Mouse (Mus musculus): ENCODE results near the gene Olfr1375.
"Not testable (repeated sequence)": the region's sequence is repeated elsewhere in the genome, so short reads cannot be mapped to it uniquely, and the experiment has no call there.

The Olfr1375 gene

DNA sequence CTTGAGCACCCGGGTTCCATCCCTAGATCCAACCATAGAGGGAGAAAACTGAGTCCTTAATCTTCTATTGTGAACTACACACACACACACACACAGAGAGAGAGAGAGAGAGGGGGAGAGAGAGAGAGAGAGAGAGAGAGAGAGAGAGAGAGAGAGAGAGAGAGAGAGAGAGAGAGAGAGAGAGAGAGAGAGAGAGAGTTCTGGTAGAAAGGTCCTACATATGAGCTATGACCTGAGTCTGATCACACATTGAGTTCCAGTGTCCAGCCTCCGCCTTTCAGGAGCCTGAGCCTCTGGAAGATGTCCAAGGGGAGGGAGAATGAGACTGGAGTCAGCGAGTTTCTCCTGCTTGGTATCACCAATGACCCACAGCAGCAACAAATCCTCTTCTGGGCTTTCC lies at the start of gene Olfr1375:
Gene Olfr1375, plus strand, starts transcription at position 301 of the 400 bp plus-strand sequence.
- not testable (repeated sequence) for DNase-seq (ENCODE audit: low spot score)

DNA sequence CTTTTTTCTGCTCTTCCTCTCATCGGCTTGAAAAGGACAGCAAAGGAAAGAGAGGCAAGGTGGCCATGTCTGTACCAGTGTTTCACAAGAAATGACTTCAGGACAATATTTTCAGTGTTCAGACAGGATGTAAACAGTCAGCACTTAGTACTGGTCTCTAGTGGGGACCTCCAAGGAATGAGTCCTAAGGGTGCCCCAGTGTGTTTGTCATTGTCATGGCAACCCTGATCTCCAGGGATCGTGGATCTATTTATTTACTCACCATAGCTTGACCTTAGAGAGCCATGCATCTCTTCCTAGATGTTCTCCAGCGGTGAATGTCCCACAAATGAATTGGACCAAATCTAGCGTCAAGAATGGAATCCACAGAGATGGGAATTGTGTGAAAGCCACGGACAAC lies 44.6 kb upstream of the Olfr1375 start, which contains the start of gene Olfr51:
Gene Olfr51, plus strand, starts transcription at position 301 of the 400 bp plus-strand sequence.
- DNase-seq (ENCODE audit: low spot score), result no peak

DNA sequence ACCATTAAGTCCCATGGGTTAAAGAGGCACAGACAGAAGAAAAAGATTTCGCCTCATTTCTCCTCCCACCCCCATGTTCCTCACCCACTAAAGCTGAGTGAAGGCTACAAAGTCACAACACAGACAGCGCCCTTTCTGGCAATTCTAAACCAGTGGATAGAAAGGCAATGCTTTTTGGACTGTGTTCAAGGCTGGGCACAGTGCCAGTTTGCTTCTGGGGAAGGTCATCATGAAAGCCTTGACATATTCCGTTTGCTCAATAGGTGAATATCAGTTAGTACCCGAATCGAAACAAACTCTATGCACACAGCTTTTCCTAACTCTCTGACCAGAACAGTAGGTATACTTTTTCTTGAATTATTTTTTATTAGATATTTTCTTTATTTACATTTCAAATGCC lies 36.1 kb upstream of the Olfr1375 start:
- DNase-seq (ENCODE audit: low spot score), result no peak

DNA sequence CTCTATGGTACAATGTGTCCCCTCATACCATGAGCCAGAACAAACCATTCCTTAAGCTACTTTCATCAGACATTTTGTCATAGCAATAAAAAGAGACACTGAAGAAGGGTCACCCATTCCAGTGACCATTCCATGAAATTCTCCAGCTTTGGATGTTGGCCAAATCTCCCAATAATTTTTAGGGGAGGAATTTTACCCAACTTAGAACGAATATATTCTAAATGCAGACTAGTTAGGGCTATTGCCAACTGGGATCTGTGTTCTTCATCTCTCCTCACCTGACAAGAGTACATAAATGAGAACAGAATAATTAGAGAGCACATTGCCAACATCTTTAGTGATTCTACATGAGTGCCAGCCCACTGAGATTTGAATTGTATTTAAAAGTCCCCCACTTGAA lies 34.0 kb upstream of the Olfr1375 start, which contains the start of gene Olfr54:
Gene Olfr54, plus strand, starts transcription at position 301 of the 400 bp plus-strand sequence.
- no peak for DNase-seq (ENCODE audit: low spot score)

DNA sequence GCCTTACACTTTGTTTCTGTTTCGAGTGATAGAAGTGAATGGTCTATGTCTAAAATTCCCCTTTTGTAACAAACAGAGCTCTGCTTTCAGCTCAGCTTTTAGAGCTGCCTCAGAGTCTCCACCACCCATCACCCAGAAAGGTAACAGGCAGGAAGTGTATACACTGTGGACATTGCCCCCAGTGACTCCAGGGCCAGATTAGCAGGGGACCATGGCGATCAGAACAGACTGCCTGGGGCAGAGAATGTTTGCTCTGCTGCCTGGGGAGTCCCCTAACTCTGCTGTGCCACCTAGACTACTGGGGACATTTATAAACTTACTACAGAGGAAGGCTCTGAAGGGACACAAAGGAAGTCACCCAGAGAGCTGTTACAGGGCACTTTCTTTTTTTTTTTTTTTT lies 31.6 kb upstream of the Olfr1375 start:
- DNase-seq (ENCODE audit: low spot score), result no peak

DNA sequence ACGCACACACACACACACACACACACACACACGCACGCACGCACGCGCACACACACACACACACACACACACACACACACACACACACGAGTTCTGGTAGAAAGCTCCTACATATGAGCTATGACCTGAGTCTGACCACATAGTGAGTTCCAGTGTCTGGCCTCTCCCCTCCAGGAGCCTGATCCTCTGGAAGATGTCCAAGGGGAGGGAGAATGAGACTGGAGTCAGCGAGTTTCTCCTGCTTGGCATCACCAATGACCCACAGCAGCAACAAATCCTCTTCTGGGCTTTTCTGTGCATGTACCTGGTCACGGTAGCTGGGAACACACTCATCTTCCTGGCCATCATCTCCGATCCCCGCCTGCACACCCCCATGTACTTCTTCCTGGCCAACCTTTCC lies 21.1 kb upstream of the Olfr1375 start:
- not testable (repeated sequence) for DNase-seq (ENCODE audit: low spot score)

DNA sequence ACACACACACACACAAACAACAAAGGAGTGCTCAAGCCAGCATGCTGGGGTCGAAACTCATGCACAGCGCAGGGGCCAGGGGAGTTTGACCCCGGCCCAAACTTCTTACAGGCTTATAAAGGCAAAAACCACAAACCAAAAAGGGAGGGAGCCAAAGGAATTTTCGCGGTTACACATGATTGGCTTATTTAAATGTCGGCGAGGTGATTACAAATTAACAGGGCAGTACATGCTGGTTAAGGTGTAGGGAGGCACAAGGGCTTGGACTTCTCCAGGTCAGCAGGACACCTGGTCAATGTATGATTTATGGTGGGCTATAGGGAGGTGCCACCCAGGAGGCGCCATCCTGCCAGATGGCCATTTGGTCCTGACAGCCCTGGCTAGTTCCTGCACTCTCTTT lies 18.5 kb upstream of the Olfr1375 start:
- not testable (repeated sequence) for DNase-seq (ENCODE audit: low spot score)

DNA sequence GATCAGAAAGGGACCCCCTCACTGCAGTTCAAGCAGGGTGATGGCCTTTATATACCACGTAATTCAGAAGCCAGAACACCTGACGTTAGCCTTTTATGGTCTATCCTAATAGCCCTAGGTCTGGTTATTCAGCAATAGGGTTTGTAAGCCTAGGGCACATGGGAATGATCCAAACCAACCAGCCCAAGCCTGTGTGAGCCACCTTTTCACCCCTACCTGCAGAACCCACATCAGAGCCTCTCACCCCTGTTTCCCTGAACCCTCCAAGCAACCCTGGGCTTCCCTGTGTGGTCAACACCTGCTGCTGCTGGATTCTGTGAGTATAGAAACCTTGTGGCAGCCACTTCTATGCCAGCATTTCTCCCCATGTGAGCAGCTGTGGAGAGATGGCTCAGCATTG lies 17.7 kb upstream of the Olfr1375 start:
- DNase-seq (ENCODE audit: low spot score), result no peak

DNA sequence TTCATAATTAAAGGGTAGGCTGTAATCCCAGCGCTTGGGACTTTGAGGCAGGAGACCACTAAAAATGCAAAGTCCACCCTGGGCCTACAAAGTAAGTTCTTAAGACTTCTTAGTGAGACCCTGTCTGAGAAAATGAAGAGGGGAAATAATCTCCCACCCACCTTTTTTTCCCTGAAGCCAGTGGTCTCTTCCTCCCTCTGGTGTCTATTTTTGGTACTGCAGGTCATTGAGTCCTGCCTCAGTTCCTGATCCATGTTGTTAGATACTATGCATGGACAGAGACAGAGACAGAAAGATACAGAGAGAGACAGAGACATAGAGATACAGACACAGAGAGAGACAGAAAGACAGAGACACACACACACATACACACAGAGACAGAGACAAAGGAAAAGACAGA lies 15.1 kb upstream of the Olfr1375 start:
- peak; percentile 84 for DNase-seq (ENCODE audit: low spot score)

DNA sequence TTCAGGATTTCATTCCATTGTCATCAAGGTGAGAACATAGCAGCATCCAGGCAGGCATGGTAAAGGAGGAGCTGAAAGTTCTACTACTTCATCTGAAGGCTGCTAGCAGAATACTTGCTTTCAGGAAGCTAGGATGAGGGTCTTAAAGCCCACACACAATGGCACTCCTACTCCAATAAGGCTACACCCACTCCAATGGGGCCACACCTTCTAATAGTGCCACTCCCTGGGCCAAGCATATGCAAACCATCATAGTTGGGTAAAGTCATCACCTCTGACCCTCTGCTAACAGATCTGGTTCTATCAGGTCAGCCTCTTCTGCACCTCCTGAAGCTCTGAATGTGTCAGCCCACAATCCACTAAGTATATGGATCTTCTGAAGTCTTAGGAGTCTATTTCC lies 13.8 kb upstream of the Olfr1375 start:
- DNase-seq (ENCODE audit: low spot score), result not testable (repeated sequence)

DNA sequence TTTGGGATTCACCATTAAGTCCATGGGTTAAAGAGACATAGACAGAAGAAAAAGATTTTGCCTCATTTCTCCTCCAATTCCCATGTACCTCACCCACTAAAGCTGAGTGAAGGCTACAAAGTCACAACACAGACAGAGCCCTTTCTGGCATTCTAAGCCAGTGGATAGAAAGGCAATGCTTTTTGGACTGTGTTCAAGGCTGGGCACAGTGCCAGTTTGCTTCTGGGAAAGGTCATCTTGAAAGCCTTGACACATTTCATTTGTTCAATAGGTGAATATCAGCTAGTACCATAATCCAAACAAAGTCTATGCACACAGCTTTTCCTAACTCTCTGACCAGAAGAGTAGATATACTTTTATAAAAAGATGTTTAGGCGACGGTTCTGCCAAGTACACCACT lies 12.0 kb upstream of the Olfr1375 start:
- DNase-seq (ENCODE audit: low spot score), result no peak

DNA sequence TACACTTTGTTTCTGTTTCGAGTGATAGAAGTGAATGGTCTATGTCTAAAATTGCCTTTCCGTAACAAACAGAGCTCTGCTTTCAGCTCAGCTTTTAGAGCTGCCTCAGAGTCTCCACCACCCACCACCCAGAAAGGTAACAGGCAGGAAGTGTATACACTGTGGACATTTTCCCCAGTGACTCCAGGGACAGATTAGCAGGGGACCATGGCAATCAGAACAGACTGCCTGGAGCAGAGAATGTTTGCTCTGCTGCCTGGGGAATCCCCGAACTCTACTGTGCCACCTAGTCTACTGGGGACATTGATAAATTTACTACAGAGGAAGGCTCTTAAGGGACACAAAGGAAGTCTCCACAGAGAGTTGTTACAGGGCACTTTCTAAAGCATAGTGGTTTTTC lies 3.1 kb upstream of the Olfr1375 start:
- DNase-seq (ENCODE audit: low spot score), result not testable (repeated sequence)

DNA sequence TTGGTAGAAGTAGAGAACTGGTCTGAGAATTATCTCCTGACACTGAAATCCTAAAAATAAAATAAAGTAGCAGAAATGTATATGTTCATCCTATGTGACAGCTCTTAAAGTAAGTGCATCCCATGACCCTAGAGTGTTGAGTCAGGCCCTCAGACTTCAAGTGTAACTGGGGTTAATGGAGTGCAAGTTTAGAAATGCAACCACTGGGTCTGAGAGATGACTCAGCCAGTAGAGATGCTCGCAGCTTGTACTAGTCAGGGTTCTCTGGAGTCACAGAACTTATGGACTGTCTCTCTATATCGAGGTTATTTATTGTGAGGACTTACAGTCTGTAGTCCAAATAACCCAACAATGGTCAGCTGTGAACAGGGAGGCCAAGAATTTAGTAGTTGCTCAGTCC lies 3.8 kb downstream of the Olfr1375 start:
- no peak for DNase-seq (ENCODE audit: low spot score)

DNA sequence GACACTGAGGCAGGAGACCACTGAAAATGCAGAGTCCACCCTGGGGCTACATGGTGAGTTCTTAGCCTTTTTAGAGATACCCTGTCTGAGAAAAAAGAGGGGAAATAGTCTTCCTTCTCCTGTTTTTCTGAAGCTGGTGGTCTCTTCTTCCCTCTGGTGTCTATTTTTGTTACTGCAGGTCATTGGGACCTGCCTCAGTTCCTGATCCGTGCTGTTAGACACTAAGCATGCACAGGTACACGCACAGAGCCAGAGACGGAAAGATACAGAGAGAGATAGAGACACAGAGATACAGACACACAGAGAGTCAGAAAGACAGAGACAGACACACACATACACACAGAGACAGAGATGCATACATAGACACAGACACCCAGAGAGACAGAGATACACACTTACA lies 5.3 kb downstream of the Olfr1375 start:
- DNase-seq (ENCODE audit: low spot score), result peak; percentile 55

DNA sequence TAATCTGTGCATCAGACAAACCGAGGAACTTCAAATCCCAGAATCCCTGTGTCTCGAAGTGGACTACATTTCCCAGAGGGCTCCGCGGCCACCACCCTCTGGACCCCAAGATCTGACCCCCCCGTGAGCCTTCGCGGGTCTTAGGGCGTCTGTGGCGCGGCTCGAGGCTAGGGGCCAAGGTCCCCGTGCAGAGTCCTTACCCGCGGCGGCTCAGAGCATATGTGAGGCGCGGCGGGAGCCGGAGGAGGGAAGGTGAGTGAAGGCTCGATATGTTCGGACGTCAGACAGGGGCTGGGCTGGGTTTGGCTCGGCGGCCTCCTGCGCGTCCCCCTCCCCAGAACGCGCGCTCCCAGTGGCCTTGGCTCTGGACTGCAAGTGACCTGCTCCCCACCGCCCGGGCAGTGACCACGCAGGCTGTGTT lies 11.3 kb downstream of the Olfr1375 start, which contains the start of gene Zfp354a:
Gene Zfp354a, plus strand, starts transcription at position 107 of the 421 bp plus-strand sequence.
- peak; percentile 88 for DNase-seq (ENCODE audit: low spot score)

DNA sequence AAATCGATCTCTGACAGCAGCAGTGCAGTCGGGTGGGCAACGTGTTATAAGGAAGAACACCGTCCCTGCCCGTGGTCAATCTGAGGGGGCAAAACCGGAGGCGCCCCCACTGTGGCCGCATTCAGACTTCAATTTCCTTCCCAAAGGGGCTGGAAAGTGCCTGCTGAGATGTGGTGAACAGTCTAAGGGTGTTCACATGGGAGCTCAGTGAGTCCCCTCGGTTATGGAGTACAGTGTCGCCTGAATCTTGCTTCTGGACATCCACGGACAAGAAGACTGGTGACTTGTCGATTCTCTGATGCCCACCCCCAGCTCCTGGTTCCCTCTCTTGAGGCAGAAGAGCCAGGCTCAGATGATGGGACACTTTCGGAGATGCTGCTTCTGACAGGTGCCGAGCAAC lies 11.7 kb downstream of the Olfr1375 start:
- DNase-seq (ENCODE audit: low spot score), result no peak

DNA sequence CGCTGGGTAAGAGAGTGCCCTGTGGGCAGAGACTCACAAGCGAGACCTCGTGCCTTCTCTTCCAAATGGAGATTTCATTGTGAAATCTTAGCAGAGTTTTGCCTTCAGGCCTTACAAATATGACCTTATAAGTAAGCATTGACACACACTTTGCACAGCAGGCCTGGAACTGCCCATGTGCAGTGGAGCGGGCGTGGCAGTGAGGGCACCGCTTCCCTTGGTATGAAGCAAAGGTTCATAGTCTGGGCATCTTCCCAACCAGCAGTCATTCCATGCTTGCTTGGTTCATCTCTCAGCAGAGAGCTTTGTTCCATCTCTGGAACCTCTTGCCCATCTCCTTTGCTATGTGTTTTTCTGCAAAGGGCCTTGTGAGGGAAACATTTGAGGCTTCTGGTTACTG lies 13.1 kb downstream of the Olfr1375 start:
- DNase-seq (ENCODE audit: low spot score), result no peak

DNA sequence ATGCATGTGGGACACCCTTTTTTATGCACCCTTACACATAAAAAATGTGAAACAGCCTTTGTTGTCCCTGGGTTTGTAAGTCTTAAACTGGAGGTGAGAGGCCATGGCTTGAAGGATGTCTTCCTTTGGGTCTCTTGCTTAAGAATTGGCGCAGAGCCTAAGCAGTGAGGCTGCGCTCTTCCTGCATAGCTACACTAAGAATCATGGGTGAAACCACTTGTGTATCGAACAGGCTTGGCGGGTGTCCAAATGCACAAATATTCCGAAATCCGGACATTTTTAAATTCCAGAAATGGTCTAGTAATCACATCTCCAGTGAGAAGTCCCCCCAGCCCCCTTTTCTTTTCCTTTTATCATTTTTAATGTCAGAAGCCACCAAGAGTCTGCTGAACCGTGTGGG lies 15.4 kb downstream of the Olfr1375 start:
- DNase-seq (ENCODE audit: low spot score), result no peak

DNA sequence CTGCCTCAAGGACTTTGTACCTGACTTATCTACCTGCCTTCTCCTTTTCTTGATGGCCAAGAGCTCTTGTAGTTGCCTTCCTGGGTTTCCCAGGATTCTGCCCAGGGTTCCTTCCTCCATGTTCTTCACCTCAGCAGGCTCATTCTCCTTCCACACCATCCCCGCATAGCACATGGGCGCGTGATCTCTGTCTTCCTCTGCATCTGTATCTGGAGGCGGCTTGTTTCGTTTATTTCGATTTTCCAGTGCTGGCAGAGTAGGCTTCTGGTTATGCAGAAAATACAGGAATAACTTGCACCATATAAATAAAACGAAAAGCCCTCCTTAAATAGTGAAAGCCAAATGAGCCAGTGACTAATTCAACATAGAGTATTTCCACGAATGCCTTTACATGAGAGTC lies 15.9 kb downstream of the Olfr1375 start:
- no peak for DNase-seq (ENCODE audit: low spot score)

DNA sequence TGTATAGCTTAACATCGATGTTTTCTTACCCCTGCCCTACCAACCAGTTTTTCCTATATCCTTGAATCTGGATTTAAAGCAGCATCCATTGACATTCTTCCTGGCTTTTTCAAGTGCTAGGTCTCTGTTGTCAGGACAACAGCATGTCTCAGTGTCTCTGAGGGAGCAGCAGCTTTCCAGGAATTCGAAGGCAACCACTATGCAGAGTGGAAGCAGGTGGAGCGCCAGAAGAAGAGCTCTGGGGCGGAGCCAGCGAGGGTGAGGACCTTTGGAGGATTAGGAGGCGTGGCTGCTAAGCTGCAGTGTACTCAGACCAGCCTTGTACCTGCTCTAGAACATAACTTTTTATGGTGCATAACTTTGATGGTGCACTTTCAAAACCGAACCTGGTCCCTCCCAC lies 36.6 kb downstream of the Olfr1375 start:
- DNase-seq (ENCODE audit: low spot score), result peak; percentile 5

DNA sequence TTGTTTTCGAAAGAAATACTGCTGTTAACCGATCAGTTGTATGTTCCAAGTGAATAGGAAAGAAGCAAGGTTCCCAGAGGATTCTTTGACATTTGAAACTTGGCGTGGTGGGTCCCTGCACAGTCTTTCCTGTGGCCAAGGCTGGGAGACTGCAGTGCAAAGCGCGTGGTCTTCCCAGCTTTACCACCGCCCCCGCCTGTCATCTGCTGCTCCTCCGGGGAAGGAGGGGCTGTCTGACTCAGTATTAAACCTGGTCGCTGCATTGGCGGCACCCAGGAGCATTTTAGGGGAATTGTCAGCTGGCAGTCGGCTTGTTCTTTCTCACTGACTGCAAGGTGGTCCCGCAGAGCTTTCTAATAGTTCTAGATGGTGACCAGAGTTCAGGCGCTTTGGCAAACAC lies 37.4 kb downstream of the Olfr1375 start:
- DNase-seq (ENCODE audit: low spot score), result no peak
